ENCODE assay signal across 11 mouse cellular contexts in genomic region chr2:6707276-6707675, GRCm38 (mm10).
A peak's percentile ranks its signal among the peaks of the same experiment; 100 is the strongest.
DNase-seq lines count a peak whose midpoint lies in the region; ATAC-seq lines count a peak whose summit lies in the region.
"Had no signal": no experiment of that assay in that cellular context is flagged by ENCODE, and none has a peak within 500 bp of the region (broad histone marks: within the 10 kb centered on the region; RNA-seq: fewer than 3 reads in every experiment).

No protein-coding gene starts in this region.

- no peak for DNase-seq in forebrain, embryonic 11.5 days (ENCODE audit: low spot score)
- DNase-seq in thymus, postnatal 10 days (ENCODE audit: low spot score in 2 of 2): peak; percentile 81 to 86
- no peak for DNase-seq in cerebellum, postnatal 4 days (ENCODE audit: low spot score in 2 of 2)
- DNase-seq: heart, postnatal 10 days; layer of hippocampus, adult 9-11 months had no signal

- peak; percentile 15; the same call in 1 of the 2 replicates for ATAC-seq in forebrain, embryonic 16.5 days
- no peak for ATAC-seq in forebrain, embryonic 11.5 days (replicated peaks; ENCODE audit: low FRiP score)
- peak; percentile 60; the same call in 1 of the 2 replicates for ATAC-seq in midbrain, embryonic 12.5 days (ENCODE audit: low FRiP score, low read depth)
- no peak for ATAC-seq in midbrain, embryonic 15.5 days (replicated peaks)
- 0 out of 2 replicates have a peak, but pooled peaks have one; percentile 17 for ATAC-seq in liver, embryonic 12.5 days
- ATAC-seq in erythroblast, adult 5-6 weeks (replicated peaks; ENCODE audit: low FRiP score, poor library complexity, severe bottlenecking): no peak

- H3K4me3 ChIP-seq in forebrain, embryonic 16.5 days (replicated peaks; ENCODE audit: low read length): no peak overlapping the region
- no peak overlapping the region for H3K4me3 ChIP-seq in forebrain, embryonic 11.5 days (ENCODE audit: low read depth, low read length)
- H3K4me3 ChIP-seq in midbrain, embryonic 12.5 days: no peak overlapping the region
- H3K4me3 ChIP-seq in midbrain, embryonic 15.5 days: no peak overlapping the region
- no peak overlapping the region for H3K4me3 ChIP-seq in liver, embryonic 12.5 days
- H3K4me3 ChIP-seq: erythroblast, embryonic 14.5 days had no signal

- no peak overlapping the region for H3K4me2 ChIP-seq in forebrain, embryonic 16.5 days (ENCODE audit: low read length)
- H3K4me2 ChIP-seq in forebrain, embryonic 11.5 days (ENCODE audit: low read depth, low read length, severe bottlenecking): no peak overlapping the region
- H3K4me2 ChIP-seq in midbrain, embryonic 12.5 days (replicated peaks): no peak overlapping the region
- no peak overlapping the region for H3K4me2 ChIP-seq in midbrain, embryonic 15.5 days
- no peak overlapping the region for H3K4me2 ChIP-seq in liver, embryonic 12.5 days

- no peaks in the 10 kb centered on the region for H3K36me3 ChIP-seq in forebrain, embryonic 16.5 days (ENCODE audit: control insufficient read depth, insufficient read depth)
- no peaks in the 10 kb centered on the region for H3K36me3 ChIP-seq in forebrain, embryonic 11.5 days (ENCODE audit: control insufficient read depth, insufficient read depth, low read length)
- H3K36me3 ChIP-seq in midbrain, embryonic 12.5 days: no peaks in the 10 kb centered on the region
- no peaks in the 10 kb centered on the region for H3K36me3 ChIP-seq in midbrain, embryonic 15.5 days (replicated peaks)
- no peaks in the 10 kb centered on the region for H3K36me3 ChIP-seq in liver, embryonic 12.5 days

- no peaks in the 10 kb centered on the region for H3K27me3 ChIP-seq in forebrain, embryonic 16.5 days (replicated peaks; ENCODE audit: control insufficient read depth, insufficient read depth, low read length)
- no peaks in the 10 kb centered on the region for H3K27me3 ChIP-seq in forebrain, embryonic 11.5 days (ENCODE audit: control insufficient read depth, insufficient read depth, low read length)
- H3K27me3 ChIP-seq in midbrain, embryonic 12.5 days: no peaks in the 10 kb centered on the region
- no peaks in the 10 kb centered on the region for H3K27me3 ChIP-seq in midbrain, embryonic 15.5 days (replicated peaks)
- no peaks in the 10 kb centered on the region for H3K27me3 ChIP-seq in liver, embryonic 12.5 days (replicated peaks)

- peaks cover 25% of the 10 kb centered on the region for H3K4me1 ChIP-seq in forebrain, embryonic 16.5 days (replicated peaks; ENCODE audit: control insufficient read depth, insufficient read depth, low read length)
- H3K4me1 ChIP-seq in forebrain, embryonic 11.5 days (replicated peaks; ENCODE audit: control insufficient read depth, insufficient read depth, low read length): no peaks in the 10 kb centered on the region
- H3K4me1 ChIP-seq in midbrain, embryonic 12.5 days: peaks cover 13% of the 10 kb centered on the region
- peaks cover 9% of the 10 kb centered on the region; the same call in 1 of the 2 replicates for H3K4me1 ChIP-seq in midbrain, embryonic 15.5 days
- H3K4me1 ChIP-seq in liver, embryonic 12.5 days: peaks cover 30% of the 10 kb centered on the region

- H3K27ac ChIP-seq in forebrain, embryonic 16.5 days (ENCODE audit: low read length): peak overlapping the region; percentile 21
- H3K27ac ChIP-seq in forebrain, embryonic 11.5 days (ENCODE audit: low read depth, low read length): no peak overlapping the region
- H3K27ac ChIP-seq in midbrain, embryonic 12.5 days (replicated peaks): no peak overlapping the region
- no peak overlapping the region for H3K27ac ChIP-seq in midbrain, embryonic 15.5 days
- no peak overlapping the region for H3K27ac ChIP-seq in liver, embryonic 12.5 days

- H3K9me3 ChIP-seq in forebrain, embryonic 16.5 days (ENCODE audit: control insufficient read depth, low read length): no peaks in the 10 kb centered on the region
- no peaks in the 10 kb centered on the region for H3K9me3 ChIP-seq in forebrain, embryonic 11.5 days (ENCODE audit: control insufficient read depth, low read length)
- no peaks in the 10 kb centered on the region for H3K9me3 ChIP-seq in midbrain, embryonic 12.5 days
- no peaks in the 10 kb centered on the region for H3K9me3 ChIP-seq in midbrain, embryonic 15.5 days
- no peaks in the 10 kb centered on the region for H3K9me3 ChIP-seq in liver, embryonic 12.5 days (replicated peaks)

- WGBS in forebrain, embryonic 16.5 days: 53% methylated on average over 2 of the region's 2 CpGs
- 45% methylated on average over 2 of the region's 2 CpGs for WGBS in forebrain, embryonic 11.5 days
- 55% methylated on average over 2 of the region's 2 CpGs for WGBS in midbrain, embryonic 12.5 days
- 43% methylated on average over 2 of the region's 2 CpGs for WGBS in midbrain, embryonic 15.5 days
- WGBS in liver, embryonic 12.5 days (ENCODE audit: insufficient replicate concordance): 5% methylated on average over 2 of the region's 2 CpGs

- H3K9ac ChIP-seq in forebrain, embryonic 16.5 days (replicated peaks; ENCODE audit: low read depth, low read length): no peak overlapping the region
- H3K9ac ChIP-seq in forebrain, embryonic 11.5 days (ENCODE audit: low read length): no peak overlapping the region
- no peak overlapping the region for H3K9ac ChIP-seq in midbrain, embryonic 12.5 days (replicated peaks)
- H3K9ac ChIP-seq in midbrain, embryonic 15.5 days: no peak overlapping the region
- no peak overlapping the region for H3K9ac ChIP-seq in liver, embryonic 12.5 days

Comparison
In these comparisons a context has a peak if more than half of its experiments do, and no peak if none do; other contexts are left out.
1. ATAC-seq: peak in forebrain, embryonic 16.5 days (single experiment), midbrain, embryonic 12.5 days (single experiment) and liver, embryonic 12.5 days (single experiment); none in forebrain, embryonic 11.5 days (single experiment), midbrain, embryonic 15.5 days (single experiment) and erythroblast, adult 5-6 weeks (single experiment).
2. DNase-seq: peak in thymus, postnatal 10 days (2 of 2); none in forebrain, embryonic 11.5 days (single experiment) and cerebellum, postnatal 4 days (0 of 2).